Mouse (Mus musculus): ENCODE results near the gene Sync.

DNA sequence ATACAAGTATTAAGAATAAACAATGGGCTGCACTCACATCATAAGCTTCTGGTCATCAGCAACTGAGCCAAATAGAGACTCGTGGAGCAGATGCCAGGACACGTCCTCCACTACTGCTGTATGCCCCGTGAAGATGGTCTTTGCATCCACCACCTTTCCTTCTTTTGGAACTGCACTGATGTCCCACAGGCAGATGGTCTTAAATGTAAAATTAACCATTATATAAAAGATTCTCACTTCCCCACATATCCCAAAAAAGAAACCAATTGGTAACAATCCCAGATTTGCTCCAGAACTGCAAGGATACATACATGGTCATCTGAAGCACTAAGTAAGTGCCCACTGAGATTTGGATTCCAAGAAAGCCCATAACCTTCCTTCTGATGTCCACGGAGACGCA is 34.6 kb downstream of the Sync start:
- TF ChIP-seq EP300 (IDR thresholded peaks at IDR 0.05; ENCODE audit: low read depth in 1 of 2, low read length in 2 of 2) (no peak), CTCF (IDR thresholded peaks at IDR 0.05 in 2 of 3, conservative IDR thresholded peaks at IDR 0.05 in 1 of 3; ENCODE audit: control insufficient read depth in 1 of 3, insufficient read depth in 1 of 3, low read depth in 2 of 3, low read length in 3 of 3, poor library complexity in 1 of 3, severe bottlenecking in 1 of 3) (no peak), TBP (IDR thresholded peaks at IDR 0.05; ENCODE audit: low read depth, low read length) (no peak), MAFK (IDR thresholded peaks at IDR 0.05; ENCODE audit: borderline replicate concordance, low read depth, low read length) (no peak), ZMIZ1 (IDR thresholded peaks at IDR 0.05; ENCODE audit: low read depth, low read length) (no peak), POLR2A (IDR thresholded peaks at IDR 0.05; ENCODE audit: control insufficient read depth in 1 of 2, insufficient read depth in 1 of 2, low read depth in 1 of 2, low read length in 2 of 2, poor library complexity in 1 of 2) (no peak), MEF2A (IDR thresholded peaks at IDR 0.05; ENCODE audit: extremely low read depth, insufficient replicate concordance, low read depth, low read length, poor library complexity, severe bottlenecking) (no peak), TAL1 (IDR thresholded peaks at IDR 0.05; ENCODE audit: low read length) (no peak), POLR2AphosphoS2 (IDR thresholded peaks at IDR 0.05; ENCODE audit: low read length) (no peak), ETS1 (IDR thresholded peaks at IDR 0.05; ENCODE audit: low read depth, low read length) (no peak), NRF1 (IDR thresholded peaks at IDR 0.05; ENCODE audit: insufficient read depth, low read depth, low read length, poor library complexity, severe bottlenecking) (no peak), E2F4 (IDR thresholded peaks at IDR 0.05; ENCODE audit: borderline replicate concordance, low read depth, low read length) (no peak)

All from MEL (cell line).